9 mouse cellular contexts compared by ENCODE assay signal in the genomic region with DNA sequence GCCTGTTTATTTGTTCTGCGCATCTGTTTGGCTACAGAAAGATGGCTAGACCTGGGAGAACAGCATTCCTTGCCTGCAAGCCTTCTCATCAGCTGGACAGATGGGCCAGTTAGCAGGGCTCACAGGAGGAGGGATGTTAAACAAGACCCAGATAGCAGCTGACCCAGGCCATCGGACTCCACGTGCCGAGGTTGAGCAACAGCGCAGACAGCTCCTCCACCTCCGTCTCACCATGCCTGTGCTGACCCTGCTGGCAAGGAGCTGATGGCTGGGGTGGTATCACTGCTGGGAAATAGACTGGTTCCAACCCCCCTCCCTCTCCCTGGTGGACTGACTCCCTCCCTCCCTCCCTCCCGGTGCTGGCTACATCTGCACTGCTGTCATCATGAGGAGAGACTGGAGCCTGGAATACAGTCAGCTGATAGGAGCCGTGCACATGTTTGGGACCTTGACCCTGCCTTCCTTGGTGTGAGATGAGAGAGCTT.
DNase-seq lines count a peak whose midpoint lies in the region; ATAC-seq lines count a peak whose summit lies in the region.
"Had no signal": no experiment of that assay in that cellular context is flagged by ENCODE, and none has a peak within 500 bp of the region (broad histone marks: within the 10 kb centered on the region; RNA-seq: fewer than 3 reads in every experiment).

No protein-coding gene starts in this region.

- WGBS in hindbrain, embryonic 10.5 days = 64% methylated on average over 8 of the region's 8 CpGs
- 73% methylated on average over 8 of the region's 8 CpGs for WGBS in hindbrain, embryonic 14.5 days
- 46% methylated on average over 8 of the region's 8 CpGs for WGBS in kidney, embryonic 14.5 days
- WGBS in hindbrain, embryonic 12.5 days = 64% methylated on average over 8 of the region's 8 CpGs

- no peak overlapping the region for H3K9ac ChIP-seq in hindbrain, embryonic 14.5 days
- no peak overlapping the region for H3K9ac ChIP-seq in kidney, embryonic 14.5 days (ENCODE audit: low read depth, low read length)
- H3K9ac ChIP-seq in hindbrain, embryonic 12.5 days = no peak overlapping the region
- H3K9ac ChIP-seq: neural tube, embryonic 12.5 days had no signal

- ATAC-seq in hindbrain, embryonic 14.5 days (ENCODE audit: low FRiP score) = no peak
- ATAC-seq in granulocyte monocyte progenitor cell, adult 5-6 weeks (replicated peaks; ENCODE audit: poor library complexity, severe bottlenecking) = no peak
- no peak for ATAC-seq in kidney, embryonic 14.5 days (ENCODE audit: low FRiP score, low TSS enrichment)
- no peak for ATAC-seq in hindbrain, embryonic 12.5 days (ENCODE audit: low FRiP score)

- H3K4me3 ChIP-seq in hindbrain, embryonic 10.5 days = no peak overlapping the region
- no peak overlapping the region for H3K4me3 ChIP-seq in hindbrain, embryonic 14.5 days (replicated peaks; ENCODE audit: low read length)
- H3K4me3 ChIP-seq in kidney, embryonic 14.5 days (ENCODE audit: low read length) = no peak overlapping the region
- no peak overlapping the region for H3K4me3 ChIP-seq in hindbrain, embryonic 12.5 days
- H3K4me3 ChIP-seq: neural tube, embryonic 12.5 days had no signal

- no peak overlapping the region for H3K27ac ChIP-seq in hindbrain, embryonic 10.5 days
- no peak overlapping the region for H3K27ac ChIP-seq in hindbrain, embryonic 14.5 days
- H3K27ac ChIP-seq in kidney, embryonic 14.5 days (ENCODE audit: low read depth, low read length) = no peak overlapping the region
- H3K27ac ChIP-seq in hindbrain, embryonic 12.5 days = no peak overlapping the region
- H3K27ac ChIP-seq: neural tube, embryonic 12.5 days had no signal

- H3K9me3 ChIP-seq in hindbrain, embryonic 10.5 days = no peaks in the 10 kb centered on the region
- H3K9me3 ChIP-seq in hindbrain, embryonic 14.5 days (ENCODE audit: control insufficient read depth, low read length) = no peaks in the 10 kb centered on the region
- H3K9me3 ChIP-seq in kidney, embryonic 14.5 days (ENCODE audit: control insufficient read depth, low read length) = no peaks in the 10 kb centered on the region
- H3K9me3 ChIP-seq in hindbrain, embryonic 12.5 days (replicated peaks) = no peaks in the 10 kb centered on the region
- H3K9me3 ChIP-seq: neural tube, embryonic 12.5 days had no signal

- peak; percentile 19 for DNase-seq in hindbrain, embryonic 10.5 days (ENCODE audit: low spot score)
- DNase-seq in hindbrain, embryonic 14.5 days (ENCODE audit: low spot score) = no peak
- peak; percentile 24 for DNase-seq in urinary bladder, postnatal 14 days (ENCODE audit: low spot score)
- DNase-seq in urinary bladder, postnatal 10 days (ENCODE audit: low spot score) = no peak
- DNase-seq in heart, postnatal 14 days = peak; percentile 67 to 78

- peaks cover 12% of the 10 kb centered on the region; the same call in 1 of the 2 replicates for H3K4me1 ChIP-seq in hindbrain, embryonic 10.5 days (replicated peaks)
- no peaks in the 10 kb centered on the region for H3K4me1 ChIP-seq in hindbrain, embryonic 14.5 days (replicated peaks; ENCODE audit: control insufficient read depth, insufficient read depth, low read length)
- no peaks in the 10 kb centered on the region for H3K4me1 ChIP-seq in kidney, embryonic 14.5 days (ENCODE audit: control insufficient read depth, insufficient read depth, low read length)
- H3K4me1 ChIP-seq in hindbrain, embryonic 12.5 days = no peaks in the 10 kb centered on the region
- H3K4me1 ChIP-seq: neural tube, embryonic 12.5 days had no signal

- intact Hi-C loops in heart, postnatal 14 days (cut with DNase I) = no loop called here

- no peaks in the 10 kb centered on the region for H3K27me3 ChIP-seq in hindbrain, embryonic 10.5 days (ENCODE audit: insufficient read depth, poor library complexity, severe bottlenecking)
- H3K27me3 ChIP-seq in hindbrain, embryonic 14.5 days (ENCODE audit: control insufficient read depth, insufficient read depth, low read length) = no peaks in the 10 kb centered on the region
- no peaks in the 10 kb centered on the region for H3K27me3 ChIP-seq in kidney, embryonic 14.5 days (ENCODE audit: control insufficient read depth, insufficient read depth, low read length)
- H3K27me3 ChIP-seq in hindbrain, embryonic 12.5 days = no peaks in the 10 kb centered on the region
- H3K27me3 ChIP-seq: neural tube, embryonic 12.5 days had no signal

- H3K36me3 ChIP-seq in hindbrain, embryonic 10.5 days = no peaks in the 10 kb centered on the region
- H3K36me3 ChIP-seq in hindbrain, embryonic 14.5 days (replicated peaks; ENCODE audit: control insufficient read depth, insufficient read depth) = no peaks in the 10 kb centered on the region
- no peaks in the 10 kb centered on the region for H3K36me3 ChIP-seq in kidney, embryonic 14.5 days (ENCODE audit: control insufficient read depth, insufficient read depth, low read length)
- H3K36me3 ChIP-seq in hindbrain, embryonic 12.5 days = no peaks in the 10 kb centered on the region
- H3K36me3 ChIP-seq: neural tube, embryonic 12.5 days had no signal

- no peak overlapping the region for H3K4me2 ChIP-seq in hindbrain, embryonic 14.5 days (replicated peaks)
- no peak overlapping the region for H3K4me2 ChIP-seq in kidney, embryonic 14.5 days (replicated peaks; ENCODE audit: low read depth, low read length)
- no peak overlapping the region for H3K4me2 ChIP-seq in hindbrain, embryonic 12.5 days (replicated peaks)
- H3K4me2 ChIP-seq: neural tube, embryonic 12.5 days had no signal

Comparison
In these comparisons a context has a peak if more than half of its experiments do, and no peak if none do; other contexts are left out.
1. DNase-seq: peak in hindbrain, embryonic 10.5 days (single experiment), urinary bladder, postnatal 14 days (single experiment) and heart, postnatal 14 days (2 of 2); none in hindbrain, embryonic 14.5 days (single experiment) and urinary bladder, postnatal 10 days (single experiment).